Mouse (Mus musculus) MEL (cell line): Measurements from ENCODE around the gene Wdpcp.

Experiments used
- CHD1 ChIP-seq: IDR thresholded peaks from 2 replicates; pipeline ENCODE4 v1.6.1; 2012; ENCODE audit warnings: low read depth, mild to moderate bottlenecking, inconsistent platforms, low read length, improper control_type of control experiment
- CTCF ChIP-seq, 3 experiments: IDR thresholded peaks in 2 of 3; conservative IDR thresholded peaks in 1 of 3; 2 replicates each; pipeline ENCODE4 v1.5.1; 2011 to 2012; ENCODE audit warnings: low read length in 3 of 3, low read depth in 2 of 3, mild to moderate bottlenecking in 2 of 3, improper control_type of control experiment in 1 of 3, inconsistent platforms in 1 of 3, mixed read lengths in 1 of 3, moderate library complexity in 1 of 3; ENCODE audit not compliant: control insufficient read depth in 1 of 3, insufficient read depth in 1 of 3, poor library complexity in 1 of 3, severe bottlenecking in 1 of 3
- MAZ ChIP-seq: IDR thresholded peaks from 2 replicates; pipeline ENCODE4 v1.6.1; 2012; ENCODE audit warnings: low read depth, mild to moderate bottlenecking, inconsistent platforms, low read length, improper control_type of control experiment

- TF ChIP-seq CHD1, result no peak
- no peak for TF ChIP-seq MAZ
- no peak for TF ChIP-seq CTCF (IDR thresholded peaks at IDR 0.05 in 2 of 3, conservative IDR thresholded peaks at IDR 0.05 in 1 of 3; ENCODE audit: control insufficient read depth in 1 of 3, insufficient read depth in 1 of 3, low read depth in 2 of 3, low read length in 3 of 3, poor library complexity in 1 of 3, severe bottlenecking in 1 of 3)
These were observed 299.7 kb downstream of the Wdpcp start for GRCm38 (mm10) chr11:21871728-21872127.
